Mouse (Mus musculus): ENCODE measurements around the gene Gm6217. TPM values are rescaled to one million over a fixed set of nuclear protein-coding genes. Genes with fewer than 3 reads are reported as not detected.
"Not testable (repeated sequence)": the region's sequence is repeated elsewhere in the genome, so short reads cannot be mapped to it uniquely, and the experiment has no call there.

Gene Gm6217
- polyA plus RNA-seq, 1 experiment from 2014 or later, result not detected

DNA sequence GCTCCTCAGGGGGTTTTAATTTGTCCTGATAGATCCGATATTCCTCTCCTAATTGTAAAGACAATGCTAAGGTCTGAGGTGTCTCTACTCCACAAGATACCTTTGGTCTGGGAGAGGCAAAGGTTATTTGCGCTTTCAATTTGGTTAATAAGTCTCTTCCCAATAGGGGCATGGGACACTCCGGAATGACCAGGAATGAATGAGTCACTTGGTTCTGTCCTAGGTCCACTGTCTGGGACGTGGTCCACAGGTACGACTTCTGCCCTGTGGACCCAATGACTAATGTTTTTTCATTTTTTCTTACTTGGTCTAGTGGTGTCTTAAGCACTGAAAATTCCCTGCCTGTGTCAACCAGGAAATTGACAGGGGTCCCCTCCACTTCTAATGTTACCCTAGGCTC lies 7.5 kb upstream of the Gm6217 start:
- H3K4me3 ChIP-seq, result no peak overlapping the region
- DNase-seq (ENCODE audit: low spot score), result no peak
- H3K36me3 ChIP-seq, result no peaks in the 10 kb centered on the region
- H3K9me3 ChIP-seq, result peaks cover 30% of the 10 kb centered on the region
- H3K27me3 ChIP-seq (ENCODE audit: insufficient read depth, poor library complexity, severe bottlenecking), result no peaks in the 10 kb centered on the region
- 91% methylated on average over 5 of the region's 5 CpGs for WGBS
- no peak overlapping the region for H3K27ac ChIP-seq
- H3K4me1 ChIP-seq (replicated peaks), result no peaks in the 10 kb centered on the region

- H3K4me1 ChIP-seq (replicated peaks); H3K27me3 ChIP-seq (ENCODE audit: insufficient read depth, poor library complexity, severe bottlenecking); H3K4me3 ChIP-seq; H3K36me3 ChIP-seq; H3K27ac ChIP-seq; DNase-seq (ENCODE audit: low spot score): not testable (repeated sequence)
- H3K9me3 ChIP-seq, result peaks cover 12% of the 10 kb centered on the region
- 96% methylated on average over 3 of the region's 3 CpGs for WGBS
These were observed 641 bp downstream of the Gm6217 start for GRCm38 (mm10) chr1:82930558-82930957.

- Histone ChIP-seq H3K4me3 (no peak within 1 kb of the TSS), H3K27me3 (ENCODE audit: insufficient read depth, poor library complexity, severe bottlenecking) (no peaks in the 10 kb centered on the region), H3K36me3 (no peaks in the 10 kb centered on the region), H3K9me3 (0 out of 2 replicates have a peak, but pooled peaks cover 3% of the 10 kb centered on the region), H3K27ac (no peak within 1 kb of the TSS), H3K4me1 (replicated peaks) (no peaks in the 10 kb centered on the region)
- 94% methylated on average over 6 of the region's 6 CpGs for WGBS
- DNase-seq (ENCODE audit: low spot score), result no peak
These were observed 6.5 kb downstream of the Gm6217 start, which contains the start of gene A030014E15Rik for GRCm38 (mm10) chr1:82924650-82925049. Gene A030014E15Rik (plus strand): TSS chr1:82924917.

DNA sequence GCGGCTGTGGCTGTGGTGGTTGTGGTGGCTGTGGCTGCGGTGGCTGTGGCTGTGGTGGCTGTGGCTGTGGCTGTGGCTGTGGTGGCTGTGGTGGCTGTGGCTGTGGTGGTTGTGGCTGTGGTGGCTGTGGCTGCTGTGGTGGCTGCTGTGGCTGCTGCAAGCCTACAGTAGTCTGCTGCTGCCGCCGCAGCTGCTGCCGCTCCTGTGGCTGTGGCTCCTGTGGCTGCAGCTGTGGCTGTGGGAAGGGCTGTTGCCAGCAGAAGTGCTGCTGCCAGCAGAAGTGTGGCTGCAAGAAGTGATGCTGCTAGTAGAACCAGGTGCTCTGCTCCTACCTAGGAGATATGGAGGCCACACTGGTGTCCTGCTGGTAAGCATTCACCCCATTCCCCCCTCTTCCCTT lies 17.8 kb downstream of the Gm6217 start:
- not testable (repeated sequence) for H3K27ac ChIP-seq; DNase-seq (ENCODE audit: low spot score); H3K27me3 ChIP-seq (ENCODE audit: insufficient read depth, poor library complexity, severe bottlenecking); H3K36me3 ChIP-seq; H3K9me3 ChIP-seq; H3K4me1 ChIP-seq (replicated peaks); H3K4me3 ChIP-seq
- WGBS, result 91% methylated on average over 5 of the region's 5 CpGs

DNA sequence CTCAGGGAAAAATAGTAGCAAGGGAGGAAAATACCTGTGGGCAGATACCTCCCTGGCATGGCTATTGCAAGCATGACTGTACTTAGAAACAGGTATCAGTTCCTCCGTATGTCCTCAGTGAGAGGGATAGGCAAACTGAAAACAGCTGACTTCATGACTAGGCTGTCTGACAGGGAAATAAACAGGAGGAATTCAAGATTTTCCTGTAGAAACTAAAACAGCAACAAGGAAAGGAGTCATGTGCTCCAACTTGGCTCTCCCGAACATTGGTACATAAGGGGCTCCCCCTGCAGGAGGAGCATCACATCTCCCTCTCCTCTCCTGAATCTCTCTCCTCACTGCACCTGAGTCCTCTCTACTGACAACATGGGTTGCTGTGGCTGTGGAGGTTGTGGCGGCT lies 18.2 kb downstream of the Gm6217 start, which contains the start of gene A030005L19Rik:
Gene A030005L19Rik (plus strand): TSS at position 301 of the 400 bp plus-strand sequence.
- Histone ChIP-seq H3K27me3 (ENCODE audit: insufficient read depth, poor library complexity, severe bottlenecking) (no peaks in the 10 kb centered on the region), H3K4me3 (no peak within 1 kb of the TSS), H3K36me3 (no peaks in the 10 kb centered on the region), H3K4me1 (replicated peaks) (no peaks in the 10 kb centered on the region), H3K9me3 (no peaks in the 10 kb centered on the region), H3K27ac (no peak within 1 kb of the TSS)
- WGBS, result 94% methylated on average over 3 of the region's 3 CpGs
- DNase-seq (ENCODE audit: low spot score), result no peak

- 70% methylated on average over 3 of the region's 3 CpGs for WGBS
- H3K9me3 ChIP-seq, result no peaks in the 10 kb centered on the region
- no peak for DNase-seq (ENCODE audit: low spot score)
- no peak overlapping the region for H3K27ac ChIP-seq
- no peak overlapping the region for H3K4me3 ChIP-seq
- peaks cover 3% of the 10 kb centered on the region; the same call in 1 of the 2 replicates for H3K4me1 ChIP-seq (replicated peaks)
- H3K27me3 ChIP-seq (ENCODE audit: insufficient read depth, poor library complexity, severe bottlenecking), result no peaks in the 10 kb centered on the region
- H3K36me3 ChIP-seq, result peaks cover 29% of the 10 kb centered on the region
These were observed 25.3 kb downstream of the Gm6217 start for GRCm38 (mm10) chr1:82905886-82906285.

- Histone ChIP-seq H3K36me3 (peaks cover 57% of the 10 kb centered on the region), H3K27me3 (ENCODE audit: insufficient read depth, poor library complexity, severe bottlenecking) (no peaks in the 10 kb centered on the region), H3K9me3 (no peaks in the 10 kb centered on the region), H3K27ac (no peak overlapping the region), H3K4me3 (no peak overlapping the region), H3K4me1 (replicated peaks) (peaks cover 3% of the 10 kb centered on the region; the same call in 1 of the 2 replicates)
- no peak for DNase-seq (ENCODE audit: low spot score)
- WGBS, result 92% methylated on average over 3 of the region's 3 CpGs
These were observed 30.0 kb downstream of the Gm6217 start for GRCm38 (mm10) chr1:82901201-82901600.

- WGBS, result 97% methylated on average over 1 of the region's 1 CpGs
- Histone ChIP-seq H3K27ac (no peak overlapping the region), H3K4me1 (replicated peaks) (0 out of 2 replicates have a peak, but pooled peaks cover 3% of the 10 kb centered on the region), H3K4me3 (no peak overlapping the region), H3K27me3 (ENCODE audit: insufficient read depth, poor library complexity, severe bottlenecking) (no peaks in the 10 kb centered on the region), H3K9me3 (no peaks in the 10 kb centered on the region), H3K36me3 (peaks cover 62% of the 10 kb centered on the region)
- no peak for DNase-seq (ENCODE audit: low spot score)
These were observed 30.6 kb downstream of the Gm6217 start for GRCm38 (mm10) chr1:82900567-82900966.

DNA sequence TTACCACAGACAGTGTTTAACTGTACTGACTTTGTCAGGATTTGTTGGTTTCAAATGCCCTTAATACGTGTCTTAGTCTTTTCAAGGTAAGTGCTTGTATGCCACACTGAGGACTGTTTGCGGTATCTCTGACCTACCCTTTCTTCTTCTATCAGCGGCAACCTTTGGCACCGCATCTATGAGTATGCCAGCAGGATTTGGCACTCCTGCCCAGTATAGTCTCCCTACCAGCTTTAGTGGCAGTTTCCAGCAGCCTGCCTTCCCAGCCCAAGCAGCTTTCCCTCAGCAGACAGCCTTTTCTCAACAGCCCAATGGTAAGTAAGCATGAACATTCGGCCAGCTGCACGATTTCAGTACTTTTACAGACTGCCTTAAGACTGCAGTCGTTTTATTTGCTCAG lies 37.9 kb downstream of the Gm6217 start:
- Histone ChIP-seq H3K27me3 (ENCODE audit: insufficient read depth, poor library complexity, severe bottlenecking) (no peaks in the 10 kb centered on the region), H3K4me1 (replicated peaks) (no peaks in the 10 kb centered on the region), H3K27ac (no peak overlapping the region), H3K36me3 (peaks cover 78% of the 10 kb centered on the region), H3K9me3 (no peaks in the 10 kb centered on the region), H3K4me3 (no peak overlapping the region)
- WGBS, result 97% methylated on average over 7 of the region's 7 CpGs
- DNase-seq (ENCODE audit: low spot score), result no peak

Other genes with a start within 250 kb of the Gm6217 start
- 203 and 222 TPM in 2 replicates for gene Mff, start 206.5 kb downstream of the Gm6217 start, polyA plus RNA-seq (2016; fragmentation: Nextera tagmentation; extraction: Ambion mirVana)
- gene Tm4sf20, start 162.9 kb downstream of the Gm6217 start, polyA plus RNA-seq (2016; fragmentation: Nextera tagmentation; extraction: Ambion mirVana), result 0.13 TPM in 1 of 2 replicates, not detected in the other
- not detected in 2 replicates for gene Gm47791, start 160.2 kb downstream of the Gm6217 start, polyA plus RNA-seq (2016; fragmentation: Nextera tagmentation; extraction: Ambion mirVana)
- gene Agfg1, start 91.9 kb downstream of the Gm6217 start, polyA plus RNA-seq (2016; fragmentation: Nextera tagmentation; extraction: Ambion mirVana), result 27.6 and 34.5 TPM in 2 replicates
- gene A030005L19Rik, start 18.1 kb downstream of the Gm6217 start, polyA plus RNA-seq (2016; fragmentation: Nextera tagmentation; extraction: Ambion mirVana), result 0.41 TPM in 1 of 2 replicates, not detected in the other
- gene A030014E15Rik, start 6.5 kb downstream of the Gm6217 start, polyA plus RNA-seq (2016; fragmentation: Nextera tagmentation; extraction: Ambion mirVana), result not detected in 2 replicates
- not detected in 2 replicates for gene A030003K21Rik, start 12.0 kb upstream of the Gm6217 start, polyA plus RNA-seq (2016; fragmentation: Nextera tagmentation; extraction: Ambion mirVana)
- not detected in 2 replicates for gene Gm7544, start 24.6 kb upstream of the Gm6217 start, polyA plus RNA-seq (2016; fragmentation: Nextera tagmentation; extraction: Ambion mirVana)
- gene Gm47955, start 28.9 kb upstream of the Gm6217 start, polyA plus RNA-seq (2016; fragmentation: Nextera tagmentation; extraction: Ambion mirVana), result not detected in 2 replicates
- gene Gm47959, start 69.1 kb upstream of the Gm6217 start, polyA plus RNA-seq (2016; fragmentation: Nextera tagmentation; extraction: Ambion mirVana), result not detected in 2 replicates
- 0.47 and 0.67 TPM in 2 replicates for gene Slc19a3, start 107.0 kb upstream of the Gm6217 start, polyA plus RNA-seq (2016; fragmentation: Nextera tagmentation; extraction: Ambion mirVana)
- gene Krtap28-10, start 111.1 kb upstream of the Gm6217 start, polyA plus RNA-seq (2016; fragmentation: Nextera tagmentation; extraction: Ambion mirVana), result not detected in 2 replicates
- not detected in 2 replicates for gene Gm47969, start 113.5 kb upstream of the Gm6217 start, polyA plus RNA-seq (2016; fragmentation: Nextera tagmentation; extraction: Ambion mirVana)
- not detected in 2 replicates for gene A030005K14Rik, start 128.0 kb upstream of the Gm6217 start, polyA plus RNA-seq (2016; fragmentation: Nextera tagmentation; extraction: Ambion mirVana)
- not detected in 2 replicates for gene Krtap28-13, start 129.5 kb upstream of the Gm6217 start, polyA plus RNA-seq (2016; fragmentation: Nextera tagmentation; extraction: Ambion mirVana)
- 0.26 TPM in 1 of 2 replicates, not detected in the other for gene Ccl20, start 185.4 kb upstream of the Gm6217 start, polyA plus RNA-seq (2016; fragmentation: Nextera tagmentation; extraction: Ambion mirVana)
- 0.67 and 0.85 TPM in 2 replicates for gene Daw1, start 228.4 kb upstream of the Gm6217 start, polyA plus RNA-seq (2016; fragmentation: Nextera tagmentation; extraction: Ambion mirVana)